In the genomic region with DNA sequence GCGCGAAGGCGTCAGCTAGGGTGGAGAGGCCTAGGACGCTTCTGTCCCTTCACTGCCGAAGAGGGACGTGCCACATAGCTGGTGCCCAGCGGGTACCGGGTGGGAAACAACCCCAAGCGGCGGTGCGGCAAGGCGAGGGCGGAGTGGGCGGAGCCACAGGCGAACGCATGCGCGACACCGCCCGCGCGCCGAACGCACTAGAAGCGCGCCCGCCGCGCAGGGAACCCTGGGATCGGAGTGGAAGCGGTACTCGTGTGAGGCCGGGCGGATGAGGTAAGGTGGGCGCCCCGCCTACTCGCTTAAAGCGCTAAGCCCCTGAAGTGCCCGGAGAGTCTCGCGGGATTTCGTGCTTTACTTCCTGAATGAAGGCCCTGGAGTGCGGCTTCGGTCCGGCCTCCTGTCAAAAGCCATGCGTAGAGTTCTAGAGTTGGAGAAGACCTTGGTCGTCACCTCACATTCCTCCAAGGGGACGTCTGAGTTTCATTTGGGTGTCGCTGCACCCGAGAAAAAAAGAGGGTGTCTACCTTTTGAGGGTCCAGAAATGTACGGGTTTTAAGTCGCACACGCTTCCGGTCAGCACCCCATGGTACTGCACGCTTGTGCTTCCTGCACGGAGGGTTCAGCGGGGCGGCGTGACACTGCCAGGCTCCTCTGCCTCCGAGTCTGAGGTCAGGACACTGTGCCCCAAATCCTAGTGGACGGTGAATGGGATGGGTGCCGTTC, we compare ENCODE assay signal across 8 mouse cellular contexts. TPM values are rescaled to one million over a fixed set of nuclear protein-coding genes. Genes with fewer than 3 reads are reported as not detected.
A peak's percentile ranks its signal among the peaks of the same experiment; 100 is the strongest.
DNase-seq lines count a peak whose midpoint lies in the region; ATAC-seq and TF ChIP-seq lines count a peak whose summit lies in the region.

Nupl1 (minus strand) TSS at position 151 of the 723 bp plus-strand sequence.
Gm49336 (minus strand) TSS at position 227 of the 723 bp plus-strand sequence.

- 0% methylated on average over 46 of the region's 62 CpGs for WGBS in embryonic facial prominence, embryonic 14.5 days
- under 1% methylated on average over 62 of the region's 62 CpGs for WGBS in heart, adult 2 months
- under 1% methylated on average over 62 of the region's 62 CpGs for WGBS in limb, embryonic 13.5 days
- WGBS in midbrain, embryonic 16.5 days = under 1% methylated on average over 60 of the region's 62 CpGs

- intact Hi-C loops in heart, adult 2 months (cut with DNase I) = loop anchor here (1.0 to 10.0 kb wide), 3 partner anchors 14 to 923 kb away; partner anchors contain the start of genes Mipep and Mtmr6

- peak; percentile 60; the same call in 1 of the 2 replicates for TF ChIP-seq EP300 in heart, adult 2 months (IDR thresholded peaks at IDR 0.05; ENCODE audit: insufficient read depth, low read depth, low read length)

- peak; percentile 100 for ATAC-seq in embryonic facial prominence, embryonic 14.5 days (ENCODE audit: low read depth)
- peak; percentile 99 for ATAC-seq in limb, embryonic 13.5 days (ENCODE audit: low FRiP score, low read depth)
- ATAC-seq in midbrain, embryonic 16.5 days = peak; percentile 100

- peak; percentile 99 for DNase-seq in 3T3-L1 (ENCODE audit: low read depth, low spot score)
- peak; percentile 89 to 94 for DNase-seq in adrenal gland, postnatal 4 days (ENCODE audit: low spot score in 2 of 2)
- DNase-seq in embryonic facial prominence, embryonic 14.5 days (ENCODE audit: low spot score) = peak; percentile 100
- DNase-seq in heart, adult 2 months = peak; percentile 97 to 99
- peak; percentile 99 for DNase-seq in kidney, adult 8-10 months
- DNase-seq in spleen, postnatal 10 days (ENCODE audit: low spot score in 2 of 2) = peak; percentile 93 to 99

- H3K4me2 ChIP-seq in embryonic facial prominence, embryonic 14.5 days (ENCODE audit: low read depth, low read length) = peak within 1 kb of the TSS; percentile 85
- peak within 1 kb of the TSS; percentile 88 for H3K4me2 ChIP-seq in limb, embryonic 13.5 days (replicated peaks)
- H3K4me2 ChIP-seq in midbrain, embryonic 16.5 days (ENCODE audit: low read length) = peak within 1 kb of the TSS; percentile 80

- peak within 1 kb of the TSS; percentile 90 for H3K9ac ChIP-seq in embryonic facial prominence, embryonic 14.5 days (ENCODE audit: low read depth, low read length)
- peak within 1 kb of the TSS; percentile 90 for H3K9ac ChIP-seq in heart, adult 2 months (ENCODE audit: low read depth, low read length)
- H3K9ac ChIP-seq in limb, embryonic 13.5 days = peak within 1 kb of the TSS; percentile 97
- peak within 1 kb of the TSS; percentile 84 for H3K9ac ChIP-seq in midbrain, embryonic 16.5 days (ENCODE audit: low read depth, low read length)

- no peaks in the 10 kb centered on the region for H3K27me3 ChIP-seq in embryonic facial prominence, embryonic 14.5 days (replicated peaks; ENCODE audit: control insufficient read depth, insufficient read depth, low read length)
- no peaks in the 10 kb centered on the region for H3K27me3 ChIP-seq in heart, adult 2 months (ENCODE audit: control insufficient read depth, insufficient read depth, low read length)
- no peaks in the 10 kb centered on the region for H3K27me3 ChIP-seq in limb, embryonic 13.5 days
- H3K27me3 ChIP-seq in midbrain, embryonic 16.5 days (ENCODE audit: control insufficient read depth, insufficient read depth, low read depth, low read length) = no peaks in the 10 kb centered on the region

- peaks cover 4% of the 10 kb centered on the region for H3K79me2 ChIP-seq in heart, adult 2 months (replicated peaks; ENCODE audit: control insufficient read depth, insufficient read depth, low read length)

- no peak for TF ChIP-seq CTCF in heart, adult 2 months (IDR thresholded peaks at IDR 0.05)

- peak within 1 kb of the TSS; percentile 85 for H3K27ac ChIP-seq in embryonic facial prominence, embryonic 14.5 days (replicated peaks; ENCODE audit: low read depth, low read length)
- H3K27ac ChIP-seq in heart, adult 2 months = peak within 1 kb of the TSS; percentile 93
- H3K27ac ChIP-seq in limb, embryonic 13.5 days = peak within 1 kb of the TSS; percentile 73
- H3K27ac ChIP-seq in midbrain, embryonic 16.5 days (ENCODE audit: low read length) = peak within 1 kb of the TSS; percentile 90

- H3K4me1 ChIP-seq in embryonic facial prominence, embryonic 14.5 days (ENCODE audit: control insufficient read depth, insufficient read depth, low read length) = peaks cover 11% of the 10 kb centered on the region
- H3K4me1 ChIP-seq in heart, adult 2 months (ENCODE audit: control insufficient read depth, insufficient read depth, low read length) = no peaks in the 10 kb centered on the region; the same call in none of the 2 replicates
- H3K4me1 ChIP-seq in limb, embryonic 13.5 days = peaks cover 21% of the 10 kb centered on the region
- H3K4me1 ChIP-seq in midbrain, embryonic 16.5 days (ENCODE audit: control insufficient read depth, insufficient read depth, low read length) = peaks cover 22% of the 10 kb centered on the region

- no peaks in the 10 kb centered on the region for H3K36me3 ChIP-seq in embryonic facial prominence, embryonic 14.5 days (ENCODE audit: control insufficient read depth, insufficient read depth, low read length)
- no peaks in the 10 kb centered on the region for H3K36me3 ChIP-seq in heart, adult 2 months (ENCODE audit: control insufficient read depth, insufficient read depth, low read length)
- no peaks in the 10 kb centered on the region; the same call in 1 of the 2 replicates for H3K36me3 ChIP-seq in limb, embryonic 13.5 days
- no peaks in the 10 kb centered on the region for H3K36me3 ChIP-seq in midbrain, embryonic 16.5 days (ENCODE audit: control insufficient read depth, insufficient read depth, low read length)

- no peaks in the 10 kb centered on the region for H3K9me3 ChIP-seq in embryonic facial prominence, embryonic 14.5 days (ENCODE audit: control insufficient read depth, low read length)
- H3K9me3 ChIP-seq in limb, embryonic 13.5 days = no peaks in the 10 kb centered on the region
- no peaks in the 10 kb centered on the region for H3K9me3 ChIP-seq in midbrain, embryonic 16.5 days (replicated peaks; ENCODE audit: control insufficient read depth, low read length, poor library complexity, severe bottlenecking)

- TF ChIP-seq POLR2A in heart, adult 2 months (IDR thresholded peaks at IDR 0.05; ENCODE audit: insufficient read depth, low read depth, low read length) = peak; percentile 93

- H3K4me3 ChIP-seq in embryonic facial prominence, embryonic 14.5 days (ENCODE audit: low read depth, low read length) = peak within 1 kb of the TSS; percentile 83
- H3K4me3 ChIP-seq in heart, adult 2 months = peak within 1 kb of the TSS; percentile 98
- H3K4me3 ChIP-seq in limb, embryonic 13.5 days = peak within 1 kb of the TSS; percentile 97
- H3K4me3 ChIP-seq in midbrain, embryonic 16.5 days (ENCODE audit: low read depth, low read length) = peak within 1 kb of the TSS; percentile 56

RNA-seq across cellular contexts. Expression of gene Nupl1, which starts in this region (rescaled TPM):
- total RNA-seq in adrenal gland, postnatal 4 days (2021) = not detected
- polyA plus RNA-seq in embryonic facial prominence, embryonic 14.5 days (2014; fragmentation: Nextera tagmentation; extraction: Ambion mirVana) = not detected in 2 replicates
- not detected for total RNA-seq in heart, adult 2 months (2021)
- polyA plus RNA-seq in heart, adult 2 months (2012; rRNA removed) = 0.15 TPM in 1 of 2 replicates, not detected in the other
- not detected in 2 replicates for polyA plus RNA-seq in limb, embryonic 13.5 days (2015; fragmentation: Nextera tagmentation; extraction: Ambion mirVana)
- 0.10 and 0.11 TPM in 2 replicates for polyA plus RNA-seq in midbrain, embryonic 16.5 days (2015; fragmentation: Nextera tagmentation; extraction: Ambion mirVana)

RNA-seq across cellular contexts. Expression of gene Gm49336, which starts in this region (rescaled TPM):
- 10 to 100 TPM; 44.8 to 48.8 TPM for total RNA-seq in adrenal gland, postnatal 4 days (2021)
- polyA plus RNA-seq in embryonic facial prominence, embryonic 14.5 days (2014; fragmentation: Nextera tagmentation; extraction: Ambion mirVana) = 57.0 and 58.2 TPM in 2 replicates
- 10 to 100 TPM; 27.2 to 27.3 TPM for total RNA-seq in heart, adult 2 months (2021)
- polyA plus RNA-seq in heart, adult 2 months (2012; rRNA removed) = 8.8 and 17.5 TPM in 2 replicates
- polyA plus RNA-seq in limb, embryonic 13.5 days (2015; fragmentation: Nextera tagmentation; extraction: Ambion mirVana) = 47.2 and 51.6 TPM in 2 replicates
- polyA plus RNA-seq in midbrain, embryonic 16.5 days (2015; fragmentation: Nextera tagmentation; extraction: Ambion mirVana) = 58.0 and 58.2 TPM in 2 replicates

Comparison
In these comparisons a context has a peak if more than half of its experiments do, and no peak if none do; other contexts are left out.
1. Peak in every context shown above with its lines: DNase-seq, ATAC-seq, H3K4me3 ChIP-seq and H3K27ac ChIP-seq.